Mouse (Mus musculus): Measurements from ENCODE around the gene Snx29. TPM values are rescaled to one million over a fixed set of nuclear protein-coding genes. Genes with fewer than 3 reads are reported as not detected.
"Not testable (repeated sequence)": the region's sequence is repeated elsewhere in the genome, so short reads cannot be mapped to it uniquely, and the experiment has no call there.

Snx29 gene
- 9.5 and 10.3 TPM in 2 replicates for polyA plus RNA-seq (2014; fragmentation: Nextera tagmentation; extraction: Ambion mirVana)

DNA sequence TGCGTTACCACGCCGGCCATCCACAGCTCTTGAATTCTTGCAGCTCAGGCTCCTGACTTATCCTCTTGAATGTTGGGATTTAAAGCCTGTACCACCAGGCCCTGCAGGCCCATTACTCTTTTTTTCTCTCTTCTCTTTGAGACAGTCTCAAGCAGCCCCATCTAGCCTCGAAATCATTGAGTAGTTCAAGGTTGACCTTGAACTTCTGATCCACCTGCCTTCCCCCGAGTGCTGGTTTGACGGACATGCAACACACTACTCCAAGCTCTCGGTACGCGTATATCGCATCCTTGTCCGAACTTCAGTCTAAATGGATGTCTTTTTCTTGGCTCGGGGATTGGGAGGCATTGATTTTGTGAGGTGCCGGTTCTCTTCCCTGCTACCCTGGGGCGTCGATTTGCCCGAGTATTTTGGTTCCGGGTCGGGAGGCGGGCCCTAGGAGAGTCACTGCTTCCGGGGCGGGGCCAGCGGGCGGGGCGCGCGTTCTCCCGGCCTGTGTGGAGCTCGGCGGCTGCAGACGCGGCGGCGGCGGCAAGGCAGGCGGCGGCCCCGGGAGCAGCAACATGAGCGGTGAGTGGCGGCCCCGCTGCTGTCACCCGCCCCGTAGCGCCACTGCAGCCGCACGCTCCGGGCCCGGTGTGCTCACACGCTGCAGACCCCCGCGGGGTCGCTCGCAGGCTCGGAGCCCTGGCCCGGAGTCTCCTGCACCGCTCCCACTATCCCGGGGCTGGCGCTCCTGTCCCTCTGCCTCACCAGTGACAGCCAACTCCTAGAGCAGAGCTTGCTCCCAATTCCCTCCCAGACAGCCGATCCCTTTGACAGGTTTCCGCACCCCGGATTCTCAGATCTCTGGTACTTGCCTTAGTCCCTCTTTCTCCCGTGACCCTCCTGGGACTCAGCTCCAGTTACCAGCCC lies at the start of gene Snx29:
Gene Snx29, plus strand, starts transcription at position 500 of the 915 bp plus-strand sequence.
- no peaks in the 10 kb centered on the region for H3K9me3 ChIP-seq (ENCODE audit: control insufficient read depth, low read length)
- H3K27ac ChIP-seq (replicated peaks; ENCODE audit: low read depth, low read length): peak within 1 kb of the TSS; percentile 22; the same call in 1 of the 2 replicates
- no peaks in the 10 kb centered on the region for H3K27me3 ChIP-seq (ENCODE audit: control insufficient read depth, insufficient read depth, low read length)
- 4% methylated on average over 56 of the region's 61 CpGs for WGBS
- H3K4me1 ChIP-seq (ENCODE audit: control insufficient read depth, insufficient read depth, low read length): peaks cover 8% of the 10 kb centered on the region
- ATAC-seq (ENCODE audit: insufficient number of reproducible peaks, low FRiP score, low TSS enrichment, low read depth): peak; percentile 96
- peak within 1 kb of the TSS; percentile 77 for H3K9ac ChIP-seq (ENCODE audit: low read length)
- H3K36me3 ChIP-seq (ENCODE audit: control insufficient read depth, insufficient read depth, low read length): no peaks in the 10 kb centered on the region
- H3K4me2 ChIP-seq (ENCODE audit: low read depth, severe bottlenecking): peak within 1 kb of the TSS; percentile 89
- DNase-seq (ENCODE audit: low spot score): peak; percentile 99
- H3K4me3 ChIP-seq (ENCODE audit: low read depth, low read length): peak within 1 kb of the TSS; percentile 77

DNA sequence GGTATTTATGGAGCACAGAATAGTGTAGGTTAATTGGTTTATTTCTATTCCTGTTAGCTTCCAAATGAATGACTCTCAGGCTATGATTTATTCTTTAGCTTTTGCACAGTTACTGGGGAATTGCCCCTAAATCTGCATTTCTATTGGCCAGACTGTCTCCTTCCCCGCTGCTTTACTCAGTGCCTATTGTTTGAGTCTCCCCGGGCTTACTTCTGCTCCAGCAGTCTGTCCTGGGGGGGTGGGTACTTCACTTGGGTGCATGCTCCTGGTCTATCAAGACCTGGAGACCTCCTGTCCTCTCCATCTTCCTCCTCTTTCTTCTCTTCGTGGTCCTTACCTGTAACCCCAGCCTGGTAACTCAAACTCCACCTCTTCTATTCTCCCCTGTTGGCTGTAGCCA lies 45.8 kb upstream of the Snx29 start:
- Histone ChIP-seq H3K27me3 (ENCODE audit: control insufficient read depth, insufficient read depth, low read length) (no peaks in the 10 kb centered on the region), H3K4me3 (ENCODE audit: low read depth, low read length) (no peak overlapping the region), H3K4me2 (ENCODE audit: low read depth, severe bottlenecking) (no peak overlapping the region), H3K9ac (ENCODE audit: low read length) (no peak overlapping the region), H3K4me1 (ENCODE audit: control insufficient read depth, insufficient read depth, low read length) (no peaks in the 10 kb centered on the region), H3K9me3 (ENCODE audit: control insufficient read depth, low read length) (no peaks in the 10 kb centered on the region), H3K27ac (replicated peaks; ENCODE audit: low read depth, low read length) (no peak overlapping the region), H3K36me3 (ENCODE audit: control insufficient read depth, insufficient read depth, low read length) (no peaks in the 10 kb centered on the region)
- ATAC-seq (ENCODE audit: insufficient number of reproducible peaks, low FRiP score, low TSS enrichment, low read depth): no peak
- no peak for DNase-seq (ENCODE audit: low spot score)
- 61% methylated on average over 3 of the region's 3 CpGs for WGBS

DNA sequence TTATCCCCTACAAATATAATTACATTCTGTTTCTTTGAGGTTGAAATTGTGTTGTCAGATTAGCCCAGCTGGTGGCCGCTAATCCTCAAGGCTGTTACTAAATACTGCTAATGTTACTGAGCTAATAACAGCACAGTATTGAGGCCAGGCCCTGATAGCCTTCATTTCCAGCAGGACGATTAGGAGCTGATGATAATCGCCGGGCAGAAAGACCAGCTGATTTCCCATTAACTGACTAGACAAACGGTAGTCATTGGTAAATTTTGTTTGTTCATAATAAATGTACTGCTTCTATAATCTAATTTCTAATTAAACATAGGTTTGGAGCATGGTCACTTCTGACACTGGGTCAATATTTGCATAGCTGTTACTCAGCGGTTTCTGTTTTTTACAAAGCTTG lies 43.9 kb upstream of the Snx29 start:
- H3K9ac ChIP-seq (ENCODE audit: low read length): no peak overlapping the region
- no peaks in the 10 kb centered on the region for H3K36me3 ChIP-seq (ENCODE audit: control insufficient read depth, insufficient read depth, low read length)
- no peak for ATAC-seq (ENCODE audit: insufficient number of reproducible peaks, low FRiP score, low TSS enrichment, low read depth)
- 81% methylated on average over 6 of the region's 6 CpGs for WGBS
- no peaks in the 10 kb centered on the region for H3K9me3 ChIP-seq (ENCODE audit: control insufficient read depth, low read length)
- no peak overlapping the region for H3K27ac ChIP-seq (replicated peaks; ENCODE audit: low read depth, low read length)
- H3K4me2 ChIP-seq (ENCODE audit: low read depth, severe bottlenecking): no peak overlapping the region
- H3K4me1 ChIP-seq (ENCODE audit: control insufficient read depth, insufficient read depth, low read length): no peaks in the 10 kb centered on the region
- no peak for DNase-seq (ENCODE audit: low spot score)
- no peaks in the 10 kb centered on the region for H3K27me3 ChIP-seq (ENCODE audit: control insufficient read depth, insufficient read depth, low read length)
- no peak overlapping the region for H3K4me3 ChIP-seq (ENCODE audit: low read depth, low read length)

GRCm38 (mm10) chr16:11282655-11283232 lies 40.0 kb upstream of the Snx29 start:
- no peak for ATAC-seq (ENCODE audit: insufficient number of reproducible peaks, low FRiP score, low TSS enrichment, low read depth)
- 85% methylated on average over 5 of the region's 5 CpGs for WGBS
- DNase-seq (ENCODE audit: low spot score): no peak
- Histone ChIP-seq H3K4me2 (ENCODE audit: low read depth, severe bottlenecking) (no peak overlapping the region), H3K27ac (replicated peaks; ENCODE audit: low read depth, low read length) (no peak overlapping the region), H3K36me3 (ENCODE audit: control insufficient read depth, insufficient read depth, low read length) (no peaks in the 10 kb centered on the region), H3K4me3 (ENCODE audit: low read depth, low read length) (no peak overlapping the region), H3K9me3 (ENCODE audit: control insufficient read depth, low read length) (no peaks in the 10 kb centered on the region), H3K9ac (ENCODE audit: low read length) (no peak overlapping the region), H3K27me3 (ENCODE audit: control insufficient read depth, insufficient read depth, low read length) (no peaks in the 10 kb centered on the region), H3K4me1 (ENCODE audit: control insufficient read depth, insufficient read depth, low read length) (no peaks in the 10 kb centered on the region)

DNA sequence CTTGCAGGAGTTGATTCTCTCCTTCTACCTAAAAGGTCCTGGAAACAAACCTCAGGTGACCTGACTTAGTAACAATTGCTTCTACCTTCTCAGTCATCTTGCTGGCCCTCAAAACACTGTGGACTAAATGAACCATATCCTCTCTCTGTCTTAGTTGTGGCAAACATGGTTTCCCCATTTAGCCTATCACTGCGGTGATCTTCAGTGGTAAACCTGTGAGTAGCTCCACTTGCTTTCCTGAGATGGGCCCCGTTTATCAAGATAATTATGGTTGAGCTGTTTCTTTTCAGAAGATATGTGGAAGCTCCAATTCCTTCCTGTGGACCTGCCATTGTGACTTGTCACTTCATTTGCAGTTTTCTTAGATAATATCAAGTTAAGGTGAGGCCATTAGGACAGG lies 37.8 kb upstream of the Snx29 start:
- Histone ChIP-seq H3K4me1 (ENCODE audit: control insufficient read depth, insufficient read depth, low read length) (no peaks in the 10 kb centered on the region), H3K9me3 (ENCODE audit: control insufficient read depth, low read length) (no peaks in the 10 kb centered on the region), H3K4me2 (ENCODE audit: low read depth, severe bottlenecking) (no peak overlapping the region), H3K36me3 (ENCODE audit: control insufficient read depth, insufficient read depth, low read length) (no peaks in the 10 kb centered on the region), H3K4me3 (ENCODE audit: low read depth, low read length) (no peak overlapping the region), H3K9ac (ENCODE audit: low read length) (no peak overlapping the region), H3K27me3 (ENCODE audit: control insufficient read depth, insufficient read depth, low read length) (no peaks in the 10 kb centered on the region), H3K27ac (replicated peaks; ENCODE audit: low read depth, low read length) (no peak overlapping the region)
- 87% methylated on average over 2 of the region's 2 CpGs for WGBS
- DNase-seq (ENCODE audit: low spot score) (no peak), ATAC-seq (ENCODE audit: insufficient number of reproducible peaks, low FRiP score, low TSS enrichment, low read depth) (no peak)

GRCm38 (mm10) chr16:11285949-11286348 lies 36.8 kb upstream of the Snx29 start:
- ATAC-seq (ENCODE audit: insufficient number of reproducible peaks, low FRiP score, low TSS enrichment, low read depth): no peak

DNA sequence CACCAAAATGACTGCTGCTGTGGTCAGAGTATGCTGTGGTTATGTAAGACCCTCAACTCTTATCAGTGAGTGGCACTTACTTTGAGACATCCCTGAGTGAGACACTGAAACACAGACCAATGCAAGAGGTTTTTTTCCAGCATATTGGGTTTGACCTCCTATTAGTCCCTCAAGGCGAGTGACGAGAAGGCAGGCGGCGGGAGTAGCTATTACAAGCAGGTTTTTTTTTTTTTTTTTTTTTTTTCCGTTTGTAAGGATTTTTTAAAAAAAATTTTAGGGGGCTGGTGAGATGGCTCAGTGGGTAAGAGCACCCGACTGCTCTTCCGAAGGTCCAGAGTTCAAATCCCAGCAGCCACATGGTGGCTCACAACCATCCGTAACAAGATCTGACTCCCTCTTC lies 33.8 kb upstream of the Snx29 start:
- not testable (repeated sequence) for H3K9ac ChIP-seq (ENCODE audit: low read length); H3K27me3 ChIP-seq (ENCODE audit: control insufficient read depth, insufficient read depth, low read length); DNase-seq (ENCODE audit: low spot score); H3K9me3 ChIP-seq (ENCODE audit: control insufficient read depth, low read length); ATAC-seq (ENCODE audit: insufficient number of reproducible peaks, low FRiP score, low TSS enrichment, low read depth); H3K4me3 ChIP-seq (ENCODE audit: low read depth, low read length); H3K27ac ChIP-seq (replicated peaks; ENCODE audit: low read depth, low read length); H3K4me1 ChIP-seq (ENCODE audit: control insufficient read depth, insufficient read depth, low read length); H3K36me3 ChIP-seq (ENCODE audit: control insufficient read depth, insufficient read depth, low read length); H3K4me2 ChIP-seq (ENCODE audit: low read depth, severe bottlenecking)
- WGBS: 90% methylated on average over 7 of the region's 8 CpGs

More at GRCm38 (mm10) chr16:11285949-11286348, 36.8 kb upstream of the Snx29 start:
- Histone ChIP-seq H3K9me3 (ENCODE audit: control insufficient read depth, low read length) (no peaks in the 10 kb centered on the region), H3K4me2 (ENCODE audit: low read depth, severe bottlenecking) (no peak overlapping the region), H3K36me3 (ENCODE audit: control insufficient read depth, insufficient read depth, low read length) (no peaks in the 10 kb centered on the region), H3K9ac (ENCODE audit: low read length) (no peak overlapping the region), H3K4me1 (ENCODE audit: control insufficient read depth, insufficient read depth, low read length) (no peaks in the 10 kb centered on the region), H3K27ac (replicated peaks; ENCODE audit: low read depth, low read length) (no peak overlapping the region), H3K27me3 (ENCODE audit: control insufficient read depth, insufficient read depth, low read length) (no peaks in the 10 kb centered on the region), H3K4me3 (ENCODE audit: low read depth, low read length) (no peak overlapping the region)
- 90% methylated on average over 2 of the region's 2 CpGs for WGBS
- no peak for DNase-seq (ENCODE audit: low spot score)

GRCm38 (mm10) chr16:11295583-11295982 lies 27.1 kb upstream of the Snx29 start:
- H3K27ac ChIP-seq (replicated peaks; ENCODE audit: low read depth, low read length); H3K4me1 ChIP-seq (ENCODE audit: control insufficient read depth, insufficient read depth, low read length); H3K36me3 ChIP-seq (ENCODE audit: control insufficient read depth, insufficient read depth, low read length); H3K9ac ChIP-seq (ENCODE audit: low read length); ATAC-seq (ENCODE audit: insufficient number of reproducible peaks, low FRiP score, low TSS enrichment, low read depth); H3K9me3 ChIP-seq (ENCODE audit: control insufficient read depth, low read length); DNase-seq (ENCODE audit: low spot score); H3K4me2 ChIP-seq (ENCODE audit: low read depth, severe bottlenecking); H3K27me3 ChIP-seq (ENCODE audit: control insufficient read depth, insufficient read depth, low read length); H3K4me3 ChIP-seq (ENCODE audit: low read depth, low read length): not testable (repeated sequence)
- 79% methylated on average over 4 of the region's 4 CpGs for WGBS

Measured in limb, embryonic 11.5 days (tissue).